Mouse (Mus musculus): ENCODE results near the gene Acot12. TPM values are rescaled to one million over a fixed set of nuclear protein-coding genes. Genes with fewer than 3 reads are reported as not detected.

Gene Acot12
- polyA plus RNA-seq, 1 experiment from 2014 or later: 0.40 TPM

- no peak overlapping the region for H3K4me3 ChIP-seq (ENCODE audit: low read depth, low read length)
- H3K4me1 ChIP-seq (ENCODE audit: control insufficient read depth, insufficient read depth, low read length): no peaks in the 10 kb centered on the region
- WGBS: 82% methylated on average over 7 of the region's 7 CpGs
- no peak overlapping the region for H3K27ac ChIP-seq (replicated peaks; ENCODE audit: low read depth, low read length)
- DNase-seq (ENCODE audit: low spot score): no peak
- no peaks in the 10 kb centered on the region for H3K27me3 ChIP-seq (replicated peaks; ENCODE audit: control insufficient read depth, insufficient read depth, low read length)
- no peak overlapping the region for H3K9ac ChIP-seq (ENCODE audit: low read depth, low read length)
- no peak for ATAC-seq (ENCODE audit: low read depth)
- no peaks in the 10 kb centered on the region for H3K9me3 ChIP-seq (ENCODE audit: control insufficient read depth, low read length)
- H3K36me3 ChIP-seq (ENCODE audit: control insufficient read depth, insufficient read depth, low read length): no peaks in the 10 kb centered on the region
- H3K4me2 ChIP-seq (ENCODE audit: low read depth, low read length): no peak overlapping the region
Observed at GRCm38 (mm10) chr13:91723736-91724119, 17.6 kb upstream of the Acot12 start.

GRCm38 (mm10) chr13:91724211-91724610 is 17.1 kb upstream of the Acot12 start:
- DNase-seq (ENCODE audit: low spot score) (no peak), ATAC-seq (ENCODE audit: low read depth) (no peak)
- Histone ChIP-seq H3K4me2 (ENCODE audit: low read depth, low read length) (no peak overlapping the region), H3K27ac (replicated peaks; ENCODE audit: low read depth, low read length) (no peak overlapping the region), H3K4me3 (ENCODE audit: low read depth, low read length) (no peak overlapping the region), H3K36me3 (ENCODE audit: control insufficient read depth, insufficient read depth, low read length) (no peaks in the 10 kb centered on the region), H3K27me3 (replicated peaks; ENCODE audit: control insufficient read depth, insufficient read depth, low read length) (no peaks in the 10 kb centered on the region), H3K9ac (ENCODE audit: low read depth, low read length) (no peak overlapping the region), H3K9me3 (ENCODE audit: control insufficient read depth, low read length) (no peaks in the 10 kb centered on the region), H3K4me1 (ENCODE audit: control insufficient read depth, insufficient read depth, low read length) (no peaks in the 10 kb centered on the region)
- WGBS: 94% methylated on average over 3 of the region's 3 CpGs

GRCm38 (mm10) chr13:91725130-91725529 is 16.2 kb upstream of the Acot12 start:
- ATAC-seq (ENCODE audit: low read depth) (no peak), DNase-seq (ENCODE audit: low spot score) (no peak)
- Histone ChIP-seq H3K36me3 (ENCODE audit: control insufficient read depth, insufficient read depth, low read length) (no peaks in the 10 kb centered on the region), H3K9me3 (ENCODE audit: control insufficient read depth, low read length) (no peaks in the 10 kb centered on the region), H3K9ac (ENCODE audit: low read depth, low read length) (no peak overlapping the region), H3K4me2 (ENCODE audit: low read depth, low read length) (no peak overlapping the region), H3K4me3 (ENCODE audit: low read depth, low read length) (no peak overlapping the region), H3K4me1 (ENCODE audit: control insufficient read depth, insufficient read depth, low read length) (no peaks in the 10 kb centered on the region), H3K27ac (replicated peaks; ENCODE audit: low read depth, low read length) (no peak overlapping the region), H3K27me3 (replicated peaks; ENCODE audit: control insufficient read depth, insufficient read depth, low read length) (no peaks in the 10 kb centered on the region)
- WGBS: 68% methylated on average over 3 of the region's 3 CpGs

GRCm38 (mm10) chr13:91727899-91728298 is 13.4 kb upstream of the Acot12 start:
- Histone ChIP-seq H3K27ac (replicated peaks; ENCODE audit: low read depth, low read length) (no peak overlapping the region), H3K9ac (ENCODE audit: low read depth, low read length) (no peak overlapping the region), H3K4me1 (ENCODE audit: control insufficient read depth, insufficient read depth, low read length) (no peaks in the 10 kb centered on the region), H3K4me3 (ENCODE audit: low read depth, low read length) (no peak overlapping the region), H3K4me2 (ENCODE audit: low read depth, low read length) (no peak overlapping the region), H3K27me3 (replicated peaks; ENCODE audit: control insufficient read depth, insufficient read depth, low read length) (no peaks in the 10 kb centered on the region), H3K9me3 (ENCODE audit: control insufficient read depth, low read length) (no peaks in the 10 kb centered on the region), H3K36me3 (ENCODE audit: control insufficient read depth, insufficient read depth, low read length) (no peaks in the 10 kb centered on the region)
- ATAC-seq (ENCODE audit: low read depth) (no peak), DNase-seq (ENCODE audit: low spot score) (no peak)

GRCm38 (mm10) chr13:91737191-91737590 is 4.1 kb upstream of the Acot12 start:
- Histone ChIP-seq H3K27me3 (replicated peaks; ENCODE audit: control insufficient read depth, insufficient read depth, low read length) (peaks cover 10% of the 10 kb centered on the region), H3K9ac (ENCODE audit: low read depth, low read length) (no peak overlapping the region), H3K27ac (replicated peaks; ENCODE audit: low read depth, low read length) (no peak overlapping the region), H3K4me3 (ENCODE audit: low read depth, low read length) (no peak overlapping the region), H3K9me3 (ENCODE audit: control insufficient read depth, low read length) (no peaks in the 10 kb centered on the region), H3K4me1 (ENCODE audit: control insufficient read depth, insufficient read depth, low read length) (peaks cover 11% of the 10 kb centered on the region), H3K4me2 (ENCODE audit: low read depth, low read length) (no peak overlapping the region), H3K36me3 (ENCODE audit: control insufficient read depth, insufficient read depth, low read length) (no peaks in the 10 kb centered on the region)
- ATAC-seq (ENCODE audit: low read depth) (no peak), DNase-seq (ENCODE audit: low spot score) (no peak)
- WGBS: 86% methylated on average over 1 of the region's 1 CpGs

- H3K36me3 ChIP-seq (ENCODE audit: control insufficient read depth, insufficient read depth, low read length): no peaks in the 10 kb centered on the region
- peak overlapping the region; percentile 70 for H3K4me2 ChIP-seq (ENCODE audit: low read depth, low read length)
- no peak overlapping the region for H3K9ac ChIP-seq (ENCODE audit: low read depth, low read length)
- 62% methylated on average over 6 of the region's 6 CpGs for WGBS
- no peak overlapping the region for H3K27ac ChIP-seq (replicated peaks; ENCODE audit: low read depth, low read length)
- H3K9me3 ChIP-seq (ENCODE audit: control insufficient read depth, low read length): no peaks in the 10 kb centered on the region
- DNase-seq (ENCODE audit: low spot score) (no peak), ATAC-seq (ENCODE audit: low read depth) (no peak)
- peak overlapping the region; percentile 40 for H3K4me3 ChIP-seq (ENCODE audit: low read depth, low read length)
- peaks cover 11% of the 10 kb centered on the region for H3K4me1 ChIP-seq (ENCODE audit: control insufficient read depth, insufficient read depth, low read length)
- peaks cover 10% of the 10 kb centered on the region for H3K27me3 ChIP-seq (replicated peaks; ENCODE audit: control insufficient read depth, insufficient read depth, low read length)
Observed at GRCm38 (mm10) chr13:91740851-91741250, 461 bp upstream of the Acot12 start.

GRCm38 (mm10) chr13:91743180-91743579 is 1.9 kb downstream of the Acot12 start:
- H3K4me3 ChIP-seq (ENCODE audit: low read depth, low read length): no peak overlapping the region
- peaks cover 10% of the 10 kb centered on the region for H3K27me3 ChIP-seq (replicated peaks; ENCODE audit: control insufficient read depth, insufficient read depth, low read length)
- WGBS: 91% methylated on average over 3 of the region's 3 CpGs
- H3K9ac ChIP-seq (ENCODE audit: low read depth, low read length): no peak overlapping the region
- DNase-seq (ENCODE audit: low spot score) (no peak), ATAC-seq (ENCODE audit: low read depth) (no peak)
- H3K36me3 ChIP-seq (ENCODE audit: control insufficient read depth, insufficient read depth, low read length): no peaks in the 10 kb centered on the region
- no peak overlapping the region for H3K4me2 ChIP-seq (ENCODE audit: low read depth, low read length)
- H3K4me1 ChIP-seq (ENCODE audit: control insufficient read depth, insufficient read depth, low read length): peaks cover 11% of the 10 kb centered on the region
- H3K9me3 ChIP-seq (ENCODE audit: control insufficient read depth, low read length): no peaks in the 10 kb centered on the region
- no peak overlapping the region for H3K27ac ChIP-seq (replicated peaks; ENCODE audit: low read depth, low read length)

GRCm38 (mm10) chr13:91746470-91746869 is 5.2 kb downstream of the Acot12 start:
- Histone ChIP-seq H3K27me3 (replicated peaks; ENCODE audit: control insufficient read depth, insufficient read depth, low read length) (peaks cover 5% of the 10 kb centered on the region; the same call in 1 of the 2 replicates), H3K4me2 (ENCODE audit: low read depth, low read length) (no peak overlapping the region), H3K9me3 (ENCODE audit: control insufficient read depth, low read length) (no peaks in the 10 kb centered on the region), H3K27ac (replicated peaks; ENCODE audit: low read depth, low read length) (no peak overlapping the region), H3K9ac (ENCODE audit: low read depth, low read length) (no peak overlapping the region), H3K4me1 (ENCODE audit: control insufficient read depth, insufficient read depth, low read length) (peaks cover 7% of the 10 kb centered on the region), H3K36me3 (ENCODE audit: control insufficient read depth, insufficient read depth, low read length) (no peaks in the 10 kb centered on the region), H3K4me3 (ENCODE audit: low read depth, low read length) (no peak overlapping the region)
- WGBS: 67% methylated on average over 5 of the region's 5 CpGs
- no peak for ATAC-seq (ENCODE audit: low read depth)
- DNase-seq (ENCODE audit: low spot score): no peak

GRCm38 (mm10) chr13:91748401-91748800 is 7.1 kb downstream of the Acot12 start:
- 86% methylated on average over 2 of the region's 2 CpGs for WGBS
- no peaks in the 10 kb centered on the region for H3K9me3 ChIP-seq (ENCODE audit: control insufficient read depth, low read length)
- no peaks in the 10 kb centered on the region for H3K27me3 ChIP-seq (replicated peaks; ENCODE audit: control insufficient read depth, insufficient read depth, low read length)
- H3K4me2 ChIP-seq (ENCODE audit: low read depth, low read length): no peak overlapping the region
- H3K9ac ChIP-seq (ENCODE audit: low read depth, low read length): no peak overlapping the region
- DNase-seq (ENCODE audit: low spot score): no peak
- no peaks in the 10 kb centered on the region for H3K4me1 ChIP-seq (ENCODE audit: control insufficient read depth, insufficient read depth, low read length)
- H3K36me3 ChIP-seq (ENCODE audit: control insufficient read depth, insufficient read depth, low read length): no peaks in the 10 kb centered on the region
- no peak overlapping the region for H3K27ac ChIP-seq (replicated peaks; ENCODE audit: low read depth, low read length)
- ATAC-seq (ENCODE audit: low read depth): no peak
- H3K4me3 ChIP-seq (ENCODE audit: low read depth, low read length): no peak overlapping the region

Measured in embryonic facial prominence, embryonic 14.5 days (tissue).